Mouse (Mus musculus) liver, embryonic 14.5 days (tissue): Measurements from ENCODE around the gene Chst8. TPM values are rescaled to one million over a fixed set of nuclear protein-coding genes. Genes with fewer than 3 reads are reported as not detected.

Experiments used
- ATAC-seq: fragments of 200-750 bp; cut with Nextera tagmentation; 2 replicates; pipeline ENCODE4 v1.8.0; 2017; ENCODE audit warnings: moderate number of reproducible peaks, mild to moderate bottlenecking, moderate library complexity; ENCODE audit not compliant: insufficient read depth
- DNase-seq, 3 experiments: peaks; one replicate each; pipeline ENCODE4 v3.0.0-alpha.2; 2012 to 2013; ENCODE audit warnings: low read depth in 3 of 3, low spot score in 3 of 3
- H3K27ac ChIP-seq: fragments of 300-500 bp; sonication (generic); 2 replicates; pipeline ENCODE4 v1.5.1; 2014; ENCODE audit warnings: moderate library complexity, mild to moderate bottlenecking, control low read depth, inconsistent platforms
- H3K27me3 ChIP-seq: fragments of 300-500 bp; sonication (generic); 2 replicates; pipeline ENCODE4 v1.6.1; 2014; ENCODE audit warnings: mild to moderate bottlenecking, low read length, moderate library complexity; ENCODE audit not compliant: control insufficient read depth, insufficient read depth
- H3K36me3 ChIP-seq: fragments of 300-500 bp; sonication (generic); replicated peaks from 2 replicates; pipeline ENCODE4 v1.6.1; 2014; ENCODE audit warnings: low read depth; ENCODE audit not compliant: control insufficient read depth, insufficient read depth
- H3K4me1 ChIP-seq, 2 experiments: fragments of 200-500 bp in 1 of 2; fragments of 300-500 bp in 1 of 2; sonication (generic) in 1 of 2; replicated peaks; 2 replicates each; pipeline ENCODE4 v1.6.1; 2012 to 2014; ENCODE audit warnings: antibody characterized with exemption in 1 of 2, inconsistent platforms in 1 of 2, low read length in 1 of 2; ENCODE audit not compliant: control insufficient read depth in 2 of 2, insufficient read depth in 2 of 2
- H3K4me2 ChIP-seq: fragments of 300-500 bp; sonication (generic); 2 replicates; pipeline ENCODE4 v1.6.1; 2014; ENCODE audit warnings: low read depth, mild to moderate bottlenecking, control low read depth, moderate library complexity
- H3K4me3 ChIP-seq, 2 experiments: fragments of 200-500 bp in 1 of 2; fragments of 300-500 bp in 1 of 2; sonication (generic) in 1 of 2; 2 replicates each; pipeline ENCODE4 v1.5.1; 2012 to 2014; ENCODE audit warnings: low read depth in 2 of 2, low read length in 2 of 2, mild to moderate bottlenecking in 2 of 2, control low read depth in 1 of 2, inconsistent platforms in 1 of 2, moderate library complexity in 1 of 2; ENCODE audit not compliant: insufficient read depth in 1 of 2
- H3K9ac ChIP-seq: fragments of 300-500 bp; sonication (generic); replicated peaks from 2 replicates; pipeline ENCODE4 v1.6.1; 2014; ENCODE audit warnings: mild to moderate bottlenecking, control low read depth, moderate library complexity
- H3K9me3 ChIP-seq: fragments of 300-500 bp; sonication (generic); 2 replicates; pipeline ENCODE4 v1.6.1; 2016; ENCODE audit warnings: low read length, mixed read lengths; ENCODE audit not compliant: control insufficient read depth
- CTCF ChIP-seq: IDR thresholded peaks from 2 replicates; pipeline ENCODE4 v1.5.1; 2016; ENCODE audit warnings: antibody characterized with exemption, low read depth, control low read depth
- EP300 ChIP-seq: IDR thresholded peaks from 2 replicates; pipeline ENCODE4 v1.6.1; 2016; ENCODE audit warnings: antibody characterized with exemption, low read depth
- WGBS: fragments of 180-500 bp; shearing (Covaris S2); extraction: QIAGEN DNeasy Blood & Tissue Kit; methylation state at CpG from one replicate; pipeline ENCODE4 v1.1.7; 2014; ENCODE audit not compliant: insufficient replicate concordance; 5-methylcytosine and 5-hydroxymethylcytosine counted together
- polyA plus RNA-seq, 2 experiments: library from polyadenylated mRNA; depleted of rRNA in 1 of 2; stranded (reverse) in 1 of 2; unstranded in 1 of 2; fragments of >200 nt; fragmentation: Nextera tagmentation in 1 of 2; extraction: Ambion mirVana in 1 of 2; gene quantifications; 2 replicates each; pipeline versions ENCODE4 v1.2.1 to v1.2.3; 2012 to 2014

The Chst8 gene
- polyA plus RNA-seq, 2 experiments: 0.25 to 0.37 TPM

GRCm38 (mm10) chr7:34805691-34806205, 6.8 kb downstream of the Chst8 start:
- WGBS: 27% methylated on average over 3 of the region's 3 CpGs
- H3K4me2 ChIP-seq: no peak overlapping the region

DNA sequence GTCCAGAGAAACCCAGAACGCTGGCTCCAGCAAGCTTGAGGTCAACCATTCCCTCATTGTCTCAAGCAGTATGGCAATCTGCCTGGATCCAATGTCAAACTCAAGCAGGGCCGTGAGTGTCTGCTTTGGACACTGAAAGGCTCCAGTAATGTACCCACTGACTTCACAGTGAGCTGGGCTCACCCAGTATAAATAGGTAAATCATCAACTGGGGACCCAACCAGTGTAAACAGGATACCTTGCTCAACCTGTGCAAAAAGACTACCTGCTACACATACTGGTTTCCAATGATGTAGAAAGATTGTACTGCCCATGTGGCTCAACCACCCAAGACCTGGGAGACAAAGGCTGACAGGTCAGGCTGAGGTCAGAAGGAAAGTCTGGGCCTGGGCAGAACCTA, 7.5 kb downstream of the Chst8 start:
- DNase-seq (no peak), ATAC-seq (no peak)
- H3K4me1 ChIP-seq: peaks cover 0 to 4% of the 10 kb centered on the region in 2 experiments; a peak in 1 of 4 replicates
- H3K4me3 ChIP-seq: no peak overlapping the region
- no peak overlapping the region for H3K9ac ChIP-seq
- H3K9me3 ChIP-seq: no peaks in the 10 kb centered on the region
- peaks cover 5% of the 10 kb centered on the region for H3K27me3 ChIP-seq
- H3K4me2 ChIP-seq: no peak overlapping the region
- no peaks in the 10 kb centered on the region for H3K36me3 ChIP-seq
- H3K27ac ChIP-seq: no peak overlapping the region
- 46% methylated on average over 2 of the region's 2 CpGs for WGBS
- TF ChIP-seq EP300: no peak
- no peak for TF ChIP-seq CTCF

More at GRCm38 (mm10) chr7:34805691-34806205, 6.8 kb downstream of the Chst8 start:
- Histone ChIP-seq H3K4me3 (no peak overlapping the region), H3K9me3 (no peaks in the 10 kb centered on the region), H3K27me3 (peaks cover 8% of the 10 kb centered on the region), H3K9ac (no peak overlapping the region), H3K27ac (no peak overlapping the region), H3K36me3 (no peaks in the 10 kb centered on the region), H3K4me1 (peaks cover 0 to 4% of the 10 kb centered on the region in 2 experiments; a peak in 1 of 4 replicates)
- no peak for DNase-seq
- ATAC-seq: no peak
- TF ChIP-seq CTCF (no peak), EP300 (no peak)

GRCm38 (mm10) chr7:34799950-34800511, 12.5 kb downstream of the Chst8 start:
- WGBS: 56% methylated on average over 13 of the region's 13 CpGs
- DNase-seq: no peak

GRCm38 (mm10) chr7:34799404-34799771, 13.1 kb downstream of the Chst8 start:
- Histone ChIP-seq H3K27me3 (no peaks in the 10 kb centered on the region), H3K9me3 (no peaks in the 10 kb centered on the region), H3K4me3 (no peak overlapping the region), H3K4me1 (no peaks in the 10 kb centered on the region; a peak in 1 of 4 replicates), H3K36me3 (no peaks in the 10 kb centered on the region), H3K27ac (no peak overlapping the region), H3K9ac (no peak overlapping the region), H3K4me2 (no peak overlapping the region)
- no peak for DNase-seq
- ATAC-seq: no peak
- WGBS: 5% methylated on average over 3 of the region's 3 CpGs
- TF ChIP-seq CTCF: no peak
- TF ChIP-seq EP300: no peak

More at GRCm38 (mm10) chr7:34799950-34800511, 12.5 kb downstream of the Chst8 start:
- Histone ChIP-seq H3K27ac (no peak overlapping the region), H3K4me3 (no peak overlapping the region), H3K9ac (no peak overlapping the region), H3K4me1 (peaks cover 0 to 2% of the 10 kb centered on the region in 2 experiments; a peak in 2 of 4 replicates), H3K9me3 (no peaks in the 10 kb centered on the region), H3K27me3 (no peaks in the 10 kb centered on the region), H3K36me3 (no peaks in the 10 kb centered on the region), H3K4me2 (no peak overlapping the region)
- no peak for TF ChIP-seq CTCF
- TF ChIP-seq EP300: no peak
- ATAC-seq: no peak

DNA sequence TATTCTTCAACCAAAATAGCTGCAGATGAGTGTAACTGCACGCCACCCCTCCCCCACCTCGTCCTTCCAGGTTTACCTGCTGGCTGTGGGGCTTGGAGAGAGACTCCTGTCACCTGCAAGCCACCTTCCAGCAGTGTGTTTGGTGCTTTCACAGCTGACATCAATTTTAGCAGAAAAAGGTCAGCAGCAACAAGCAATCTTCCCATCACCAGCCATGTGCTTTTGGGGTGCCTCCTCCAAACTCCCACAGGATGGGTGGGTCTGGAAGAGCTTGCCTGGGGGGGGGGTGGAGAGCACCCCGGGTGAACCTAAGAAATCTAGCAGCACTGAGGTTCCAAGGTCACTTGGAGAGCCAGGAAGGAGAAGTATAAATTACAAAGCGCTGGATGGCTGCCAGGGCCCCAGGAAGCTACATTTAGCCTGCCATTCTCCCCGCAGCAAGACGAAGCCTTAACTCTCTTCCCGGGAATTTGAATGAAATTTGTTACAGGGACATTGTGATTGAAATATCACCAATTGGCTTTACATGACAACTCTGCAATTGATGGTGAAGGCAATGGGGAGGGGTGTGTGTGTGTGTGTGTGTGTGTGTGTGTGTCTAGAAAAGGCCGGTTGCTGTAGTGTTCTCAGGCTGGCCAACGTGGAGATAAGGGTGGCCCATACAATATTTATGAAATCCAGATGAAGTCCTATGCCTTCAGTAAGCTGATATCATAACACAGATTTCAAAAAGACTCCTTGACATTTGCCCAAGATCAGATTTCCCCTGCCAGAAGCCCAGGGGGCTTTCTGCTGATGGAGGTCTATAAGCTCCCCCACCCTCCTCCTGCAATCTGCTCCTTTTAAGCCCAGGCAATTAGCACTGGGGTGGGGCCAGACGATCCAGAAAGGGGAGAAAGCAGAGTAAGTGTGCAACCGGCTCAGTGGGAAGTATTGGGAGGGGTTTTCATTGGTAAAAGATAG, 13.8 kb downstream of the Chst8 start:
- Histone ChIP-seq H3K27ac (no peak overlapping the region), H3K4me2 (no peak overlapping the region), H3K4me3 (no peak overlapping the region), H3K4me1 (no peaks in the 10 kb centered on the region; a peak in 1 of 4 replicates), H3K9ac (no peak overlapping the region), H3K27me3 (no peaks in the 10 kb centered on the region), H3K36me3 (no peaks in the 10 kb centered on the region), H3K9me3 (no peaks in the 10 kb centered on the region)
- 9% methylated on average over 11 of the region's 11 CpGs for WGBS
- DNase-seq (no peak), ATAC-seq (no peak)
- TF ChIP-seq CTCF (no peak), EP300 (no peak)
